Mouse (Mus musculus) intestine, postnatal 0 days (tissue): ENCODE results near the gene Sgip1. TPM values are rescaled to one million over a fixed set of nuclear protein-coding genes. Genes with fewer than 3 reads are reported as not detected.

Experiments used
- ATAC-seq: fragments of 200-750 bp; cut with Nextera tagmentation; 2 replicates; pipeline ENCODE4 v1.8.0; 2017; ENCODE audit warnings: mild to moderate bottlenecking, moderate TSS enrichment, moderate library complexity
- H3K27ac ChIP-seq: fragments of 300-500 bp; sonication (generic); 2 replicates; pipeline ENCODE4 v1.5.1; 2014; ENCODE audit warnings: mild to moderate bottlenecking, low read depth, low read length, moderate library complexity
- H3K27me3 ChIP-seq: fragments of 300-500 bp; sonication (generic); replicated peaks from 2 replicates; pipeline ENCODE4 v1.6.1; 2014; ENCODE audit warnings: low read length, mixed read lengths; ENCODE audit not compliant: control insufficient read depth, insufficient read depth
- H3K36me3 ChIP-seq: fragments of 300-500 bp; sonication (generic); 2 replicates; pipeline ENCODE4 v1.6.1; 2014; ENCODE audit warnings: mild to moderate bottlenecking, moderate library complexity; ENCODE audit not compliant: control insufficient read depth, insufficient read depth
- H3K4me1 ChIP-seq: fragments of 300-500 bp; sonication (generic); replicated peaks from 2 replicates; pipeline ENCODE4 v1.6.1; 2014; ENCODE audit warnings: antibody characterized with exemption, low read length, mixed read lengths; ENCODE audit not compliant: control insufficient read depth, insufficient read depth
- H3K4me2 ChIP-seq: fragments of 300-500 bp; sonication (generic); replicated peaks from 2 replicates; pipeline ENCODE4 v1.6.1; 2014; ENCODE audit warnings: low read depth, mild to moderate bottlenecking, moderate library complexity
- H3K4me3 ChIP-seq: fragments of 300-500 bp; sonication (generic); 2 replicates; pipeline ENCODE4 v1.5.1; 2014; ENCODE audit warnings: low read depth, low read length
- H3K9ac ChIP-seq: fragments of 300-500 bp; sonication (generic); 2 replicates; pipeline ENCODE4 v1.6.1; 2014; ENCODE audit warnings: mild to moderate bottlenecking, low read depth, low read length
- H3K9me3 ChIP-seq: fragments of 300-500 bp; sonication (generic); 2 replicates; pipeline ENCODE4 v1.6.1; 2016; ENCODE audit warnings: mixed run types; ENCODE audit not compliant: control insufficient read depth
- CTCF ChIP-seq: sonication (generic); IDR thresholded peaks from 2 replicates; pipeline ENCODE4 v1.5.1; 2016; ENCODE audit warnings: low read depth, mild to moderate bottlenecking, control low read depth, antibody characterized with exemption, moderate library complexity
- WGBS: fragments of 180-500 bp; shearing (Covaris S2); extraction: QIAGEN DNeasy Blood & Tissue Kit; methylation state at CpG from one replicate; pipeline ENCODE4 v1.1.7; 2014; 5-methylcytosine and 5-hydroxymethylcytosine counted together
- polyA plus RNA-seq: library from polyadenylated mRNA; unstranded; fragments of >200 nt; fragmentation: Nextera tagmentation; extraction: Ambion mirVana; gene quantifications from 2 replicates; pipeline ENCODE4 v1.2.1, GENCODE M21; 2015

Sgip1 gene
- polyA plus RNA-seq, 1 experiment from 2014 or later, result 6.1 TPM

DNA sequence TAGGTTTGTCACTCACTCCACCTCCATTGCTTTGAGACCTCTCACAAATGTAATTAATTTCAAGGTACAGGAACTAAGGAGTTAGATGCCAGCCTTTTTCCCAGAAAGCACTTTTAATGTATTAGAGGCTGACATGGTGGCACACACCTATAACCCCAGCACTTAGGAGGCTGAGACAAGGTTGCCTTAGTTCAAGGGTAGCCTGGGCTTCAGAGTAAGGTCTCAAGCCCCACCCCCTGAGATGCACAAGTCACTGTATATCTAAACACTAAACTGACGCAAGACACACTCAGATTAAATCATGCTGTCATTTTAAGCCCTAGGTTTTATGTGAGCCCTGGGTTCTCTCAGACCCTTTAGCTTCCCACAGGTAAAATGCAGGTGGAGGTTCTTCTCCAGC, 92.1 kb downstream of the Sgip1 start:
- Histone ChIP-seq H3K9ac (no peak overlapping the region), H3K4me2 (no peak overlapping the region), H3K4me3 (no peak overlapping the region), H3K27me3 (no peaks in the 10 kb centered on the region), H3K9me3 (no peaks in the 10 kb centered on the region), H3K4me1 (no peaks in the 10 kb centered on the region), H3K27ac (no peak overlapping the region), H3K36me3 (no peaks in the 10 kb centered on the region)
- WGBS, result 69% methylated on average over 1 of the region's 1 CpGs
- ATAC-seq, result no peak
- TF ChIP-seq CTCF, result no peak

DNA sequence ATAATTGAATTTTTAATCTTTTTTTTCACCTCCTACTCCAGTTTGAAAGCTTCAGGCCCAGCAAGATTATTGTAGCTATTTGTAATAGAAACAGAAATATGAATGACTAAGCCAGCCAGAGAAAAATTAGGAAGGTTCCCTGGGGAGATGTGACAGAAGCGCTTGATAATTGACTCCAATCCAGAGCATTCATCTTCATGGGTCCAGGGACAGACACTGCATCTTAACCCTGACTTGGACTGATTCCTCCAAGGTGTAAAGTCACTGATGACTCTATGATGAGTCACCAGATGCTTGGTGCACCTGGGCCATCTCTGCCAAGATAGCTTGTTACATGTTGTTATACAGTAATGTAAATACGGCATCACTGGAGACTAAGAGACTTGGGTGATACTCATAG, 92.6 kb downstream of the Sgip1 start:
- Histone ChIP-seq H3K4me3 (no peak overlapping the region), H3K36me3 (no peaks in the 10 kb centered on the region), H3K9me3 (no peaks in the 10 kb centered on the region), H3K9ac (no peak overlapping the region), H3K27ac (no peak overlapping the region), H3K27me3 (no peaks in the 10 kb centered on the region), H3K4me2 (no peak overlapping the region), H3K4me1 (no peaks in the 10 kb centered on the region)
- TF ChIP-seq CTCF, result no peak
- no peak for ATAC-seq
- 86% methylated on average over 2 of the region's 2 CpGs for WGBS

DNA sequence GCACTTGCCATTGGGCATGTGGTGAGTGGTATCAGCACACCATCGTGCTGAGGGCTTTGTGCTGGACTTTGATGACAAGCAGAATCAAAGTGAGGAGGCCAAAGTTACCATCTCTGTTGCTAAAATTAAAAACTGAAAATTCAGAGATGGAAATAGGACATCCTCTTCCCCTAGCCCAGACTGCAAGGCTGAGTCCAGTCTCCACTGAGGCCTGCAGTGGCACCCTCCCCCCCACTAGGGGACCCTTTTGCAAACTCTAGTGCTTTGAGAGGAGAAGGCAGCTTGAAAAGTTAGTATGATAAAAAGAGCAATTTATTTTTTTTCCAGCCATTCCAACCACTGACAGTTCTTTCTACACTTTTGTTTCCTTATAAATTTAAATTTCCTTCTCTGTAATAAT, 93.6 kb downstream of the Sgip1 start:
- no peaks in the 10 kb centered on the region for H3K27me3 ChIP-seq
- WGBS, result 76% methylated on average over 1 of the region's 1 CpGs
- 0 out of 2 replicates have a peak, but pooled peaks have one; percentile 4 for TF ChIP-seq CTCF
- no peak overlapping the region for H3K4me2 ChIP-seq
- H3K9ac ChIP-seq, result no peak overlapping the region
- no peak overlapping the region for H3K4me3 ChIP-seq
- H3K27ac ChIP-seq, result no peak overlapping the region
- H3K4me1 ChIP-seq, result no peaks in the 10 kb centered on the region
- no peak for ATAC-seq
- H3K9me3 ChIP-seq, result no peaks in the 10 kb centered on the region
- H3K36me3 ChIP-seq, result no peaks in the 10 kb centered on the region

DNA sequence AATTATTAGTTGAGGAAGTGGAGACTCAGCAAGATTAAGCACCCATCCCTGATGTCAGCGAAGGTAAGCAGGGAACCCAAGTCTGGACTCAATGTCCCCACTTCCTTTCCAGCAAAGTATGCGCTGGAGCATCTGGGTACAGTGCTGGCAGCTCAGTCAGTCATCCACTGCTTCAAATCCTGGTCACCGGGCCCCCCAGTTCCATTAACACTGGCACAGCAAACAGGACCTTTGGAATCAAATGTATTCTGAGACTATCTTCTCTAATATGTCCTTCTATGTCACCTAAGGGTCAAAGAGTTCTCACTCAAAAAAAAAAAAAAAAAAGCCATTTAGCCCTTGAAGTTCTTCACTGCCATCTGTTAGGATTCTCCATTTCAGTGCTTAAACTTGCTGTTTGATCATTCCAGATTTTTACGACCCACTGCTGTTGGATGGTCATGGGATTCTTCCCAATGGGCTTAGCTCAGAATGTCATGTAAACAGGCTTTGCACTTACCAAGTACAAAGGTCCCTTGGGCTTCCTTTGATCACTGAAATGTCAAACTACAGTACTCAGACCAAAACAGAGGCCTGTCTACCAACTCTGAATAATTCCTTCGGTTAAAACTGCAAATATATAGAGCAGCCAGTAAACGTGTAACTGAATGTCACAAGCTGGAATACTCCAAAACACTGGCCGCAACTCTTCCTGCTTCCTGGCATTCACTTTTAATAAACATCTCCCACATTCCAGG, 99.1 kb downstream of the Sgip1 start:
- no peak for TF ChIP-seq CTCF
- no peaks in the 10 kb centered on the region for H3K36me3 ChIP-seq
- no peak overlapping the region for H3K4me3 ChIP-seq
- ATAC-seq, result no peak
- no peak overlapping the region for H3K27ac ChIP-seq
- H3K27me3 ChIP-seq, result no peaks in the 10 kb centered on the region
- H3K9ac ChIP-seq, result no peak overlapping the region
- H3K4me1 ChIP-seq, result no peaks in the 10 kb centered on the region
- H3K4me2 ChIP-seq, result no peak overlapping the region
- WGBS, result 48% methylated on average over 7 of the region's 7 CpGs
- no peaks in the 10 kb centered on the region for H3K9me3 ChIP-seq

DNA sequence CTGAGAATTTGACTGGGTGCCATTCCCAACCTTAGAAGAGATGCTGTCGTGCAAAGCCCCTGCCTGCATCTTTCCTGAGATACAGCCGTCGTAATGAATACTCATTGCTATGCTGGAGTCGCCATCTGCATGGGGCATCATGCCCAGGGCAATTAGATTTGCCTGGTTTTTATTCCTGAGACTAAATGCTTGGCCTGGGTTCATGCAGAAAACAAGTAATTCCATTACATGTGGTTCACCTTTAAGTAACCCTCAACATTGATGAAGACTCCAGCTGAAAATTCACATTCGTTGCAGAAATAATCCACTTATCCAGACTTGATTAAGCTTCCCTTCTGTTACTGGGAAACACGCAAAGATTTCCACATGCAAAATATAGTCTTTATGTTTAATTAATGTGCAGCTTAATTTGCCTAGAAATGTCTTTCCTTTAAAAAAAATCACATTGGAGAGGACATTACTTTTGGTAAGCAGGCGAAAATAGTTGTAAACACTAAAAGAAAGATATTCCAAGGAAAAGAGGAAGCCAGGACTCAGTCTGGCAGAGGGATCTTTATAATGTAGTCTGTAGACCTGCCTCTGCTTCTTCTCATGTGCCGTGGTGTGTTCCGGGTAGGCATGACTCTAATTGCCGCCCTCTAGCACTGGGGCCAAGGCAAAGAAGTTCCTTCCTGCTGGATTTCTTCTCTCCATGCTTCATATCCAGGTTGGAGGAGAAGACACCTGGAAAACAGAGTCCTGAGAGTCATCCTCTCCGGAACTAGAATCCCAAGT, 100.0 kb downstream of the Sgip1 start:
- 80% methylated on average over 11 of the region's 11 CpGs for WGBS
- TF ChIP-seq CTCF, result no peak
- no peak for ATAC-seq
- Histone ChIP-seq H3K9me3 (no peaks in the 10 kb centered on the region), H3K27ac (no peak overlapping the region), H3K36me3 (no peaks in the 10 kb centered on the region), H3K4me2 (no peak overlapping the region), H3K4me1 (no peaks in the 10 kb centered on the region), H3K27me3 (no peaks in the 10 kb centered on the region), H3K9ac (no peak overlapping the region), H3K4me3 (no peak overlapping the region)

DNA sequence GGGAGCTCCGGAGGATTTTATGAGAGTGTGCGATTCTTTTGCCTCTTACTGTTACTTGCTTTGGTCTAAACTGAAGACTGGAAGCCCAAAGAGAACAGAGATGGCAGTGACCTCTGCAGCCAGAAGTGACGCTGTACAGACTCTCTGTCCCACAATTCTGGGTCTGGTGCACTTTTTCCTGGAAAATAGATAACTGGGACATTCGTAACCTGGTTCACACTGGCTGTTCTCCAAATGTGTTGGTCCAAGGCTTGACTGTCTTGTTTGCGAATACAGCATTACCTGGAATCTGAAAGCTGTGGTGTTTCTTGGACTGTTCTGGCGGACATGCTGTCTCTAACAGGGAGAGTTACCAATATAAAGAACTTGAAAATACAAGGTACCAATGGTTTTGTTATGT, 109.4 kb downstream of the Sgip1 start:
- 92% methylated on average over 6 of the region's 6 CpGs for WGBS
- no peaks in the 10 kb centered on the region for H3K36me3 ChIP-seq
- no peak overlapping the region for H3K4me2 ChIP-seq
- H3K27me3 ChIP-seq, result no peaks in the 10 kb centered on the region
- H3K27ac ChIP-seq, result no peak overlapping the region
- H3K4me3 ChIP-seq, result no peak overlapping the region
- no peak overlapping the region for H3K9ac ChIP-seq
- TF ChIP-seq CTCF, result no peak
- no peaks in the 10 kb centered on the region for H3K9me3 ChIP-seq
- ATAC-seq, result no peak
- H3K4me1 ChIP-seq, result no peaks in the 10 kb centered on the region
